18 mouse cellular contexts compared by ENCODE assay signal in genomic region chrX:141494545-141494944, GRCm38 (mm10). TPM values are rescaled to one million over a fixed set of nuclear protein-coding genes. Genes with fewer than 3 reads are reported as not detected.
"Had no signal": no experiment of that assay in that cellular context is flagged by ENCODE, and none has a peak within 500 bp of the region (broad histone marks: within the 10 kb centered on the region; RNA-seq: fewer than 3 reads in every experiment).

No protein-coding gene starts in this region.

- H3K4me3 ChIP-seq: lung, embryonic 15.5 days; megakaryocyte, embryonic 14.5 days; midbrain, embryonic 13.5 days; midbrain, embryonic 15.5 days; neural tube, embryonic 12.5 days; stomach, embryonic 15.5 days had no signal

- DNase-seq: liver, postnatal 0 days; lung, postnatal 14 days; lung, postnatal 36 days; right cerebral cortex, postnatal 14 days; thymus, adult 2 months; thymus, postnatal 25 days; thymus, postnatal 4 days had no signal

- H3K27ac ChIP-seq: lung, embryonic 15.5 days; macrophage; midbrain, embryonic 13.5 days; midbrain, embryonic 15.5 days; neural tube, embryonic 12.5 days; stomach, embryonic 15.5 days; stomach, postnatal 0 days had no signal

- H3K4me1 ChIP-seq: lung, embryonic 15.5 days; megakaryocyte, embryonic 14.5 days; midbrain, embryonic 13.5 days; midbrain, embryonic 15.5 days; neural tube, embryonic 12.5 days; stomach, embryonic 15.5 days had no signal

RNA-seq across cellular contexts. Expression of gene Col4a5, which starts 19.4 kb away (rescaled TPM):
- total RNA-seq: megakaryocyte progenitor cell, adult 5-6 weeks; monocyte, adult 5-6 weeks; neutrophil, adult 5-6 weeks had no signal

RNA-seq across cellular contexts. Expression of gene Col4a6, which starts 20.7 kb away (rescaled TPM):
- total RNA-seq: megakaryocyte progenitor cell, adult 5-6 weeks; monocyte, adult 5-6 weeks; neutrophil, adult 5-6 weeks had no signal
- polyA plus RNA-seq: macrophage had no signal
